Mouse (Mus musculus) liver, embryonic 14.5 days (tissue): ENCODE data around the gene Dbf4. TPM values are rescaled to one million over a fixed set of nuclear protein-coding genes. Genes with fewer than 3 reads are reported as not detected.

Source experiments
- ATAC-seq: fragments of 200-750 bp; cut with Nextera tagmentation; 2 replicates; pipeline ENCODE4 v1.8.0; 2017; ENCODE audit warnings: moderate number of reproducible peaks, mild to moderate bottlenecking, moderate library complexity; ENCODE audit not compliant: insufficient read depth
- DNase-seq, 3 experiments: peaks; one replicate each; pipeline ENCODE4 v3.0.0-alpha.2; 2012 to 2013; ENCODE audit warnings: low read depth in 3 of 3, low spot score in 3 of 3
- H3K27ac ChIP-seq: fragments of 300-500 bp; sonication (generic); 2 replicates; pipeline ENCODE4 v1.5.1; 2014; ENCODE audit warnings: moderate library complexity, mild to moderate bottlenecking, control low read depth, inconsistent platforms
- H3K27me3 ChIP-seq: fragments of 300-500 bp; sonication (generic); 2 replicates; pipeline ENCODE4 v1.6.1; 2014; ENCODE audit warnings: mild to moderate bottlenecking, low read length, moderate library complexity; ENCODE audit not compliant: control insufficient read depth, insufficient read depth
- H3K36me3 ChIP-seq: fragments of 300-500 bp; sonication (generic); replicated peaks from 2 replicates; pipeline ENCODE4 v1.6.1; 2014; ENCODE audit warnings: low read depth; ENCODE audit not compliant: control insufficient read depth, insufficient read depth
- H3K4me1 ChIP-seq, 2 experiments: fragments of 200-500 bp in 1 of 2; fragments of 300-500 bp in 1 of 2; sonication (generic) in 1 of 2; replicated peaks; 2 replicates each; pipeline ENCODE4 v1.6.1; 2012 to 2014; ENCODE audit warnings: antibody characterized with exemption in 1 of 2, inconsistent platforms in 1 of 2, low read length in 1 of 2; ENCODE audit not compliant: control insufficient read depth in 2 of 2, insufficient read depth in 2 of 2
- H3K4me2 ChIP-seq: fragments of 300-500 bp; sonication (generic); 2 replicates; pipeline ENCODE4 v1.6.1; 2014; ENCODE audit warnings: low read depth, mild to moderate bottlenecking, control low read depth, moderate library complexity
- H3K4me3 ChIP-seq, 2 experiments: fragments of 200-500 bp in 1 of 2; fragments of 300-500 bp in 1 of 2; sonication (generic) in 1 of 2; 2 replicates each; pipeline ENCODE4 v1.5.1; 2012 to 2014; ENCODE audit warnings: low read depth in 2 of 2, low read length in 2 of 2, mild to moderate bottlenecking in 2 of 2, control low read depth in 1 of 2, inconsistent platforms in 1 of 2, moderate library complexity in 1 of 2; ENCODE audit not compliant: insufficient read depth in 1 of 2
- H3K9ac ChIP-seq: fragments of 300-500 bp; sonication (generic); replicated peaks from 2 replicates; pipeline ENCODE4 v1.6.1; 2014; ENCODE audit warnings: mild to moderate bottlenecking, control low read depth, moderate library complexity
- H3K9me3 ChIP-seq: fragments of 300-500 bp; sonication (generic); 2 replicates; pipeline ENCODE4 v1.6.1; 2016; ENCODE audit warnings: low read length, mixed read lengths; ENCODE audit not compliant: control insufficient read depth
- CTCF ChIP-seq: IDR thresholded peaks from 2 replicates; pipeline ENCODE4 v1.5.1; 2016; ENCODE audit warnings: antibody characterized with exemption, low read depth, control low read depth
- EP300 ChIP-seq: IDR thresholded peaks from 2 replicates; pipeline ENCODE4 v1.6.1; 2016; ENCODE audit warnings: antibody characterized with exemption, low read depth
- WGBS: fragments of 180-500 bp; shearing (Covaris S2); extraction: QIAGEN DNeasy Blood & Tissue Kit; methylation state at CpG from one replicate; pipeline ENCODE4 v1.1.7; 2014; ENCODE audit not compliant: insufficient replicate concordance; 5-methylcytosine and 5-hydroxymethylcytosine counted together
- polyA plus RNA-seq, 2 experiments: library from polyadenylated mRNA; depleted of rRNA in 1 of 2; stranded (reverse) in 1 of 2; unstranded in 1 of 2; fragments of >200 nt; fragmentation: Nextera tagmentation in 1 of 2; extraction: Ambion mirVana in 1 of 2; gene quantifications; 2 replicates each; pipeline versions ENCODE4 v1.2.1 to v1.2.3; 2012 to 2014

The Dbf4 gene
- 13.6 and 24.8 TPM in 2 replicates for polyA plus RNA-seq (2012; rRNA removed)
- 32.9 and 34.4 TPM in 2 replicates for polyA plus RNA-seq (2014; fragmentation: Nextera tagmentation; extraction: Ambion mirVana)

DNA sequence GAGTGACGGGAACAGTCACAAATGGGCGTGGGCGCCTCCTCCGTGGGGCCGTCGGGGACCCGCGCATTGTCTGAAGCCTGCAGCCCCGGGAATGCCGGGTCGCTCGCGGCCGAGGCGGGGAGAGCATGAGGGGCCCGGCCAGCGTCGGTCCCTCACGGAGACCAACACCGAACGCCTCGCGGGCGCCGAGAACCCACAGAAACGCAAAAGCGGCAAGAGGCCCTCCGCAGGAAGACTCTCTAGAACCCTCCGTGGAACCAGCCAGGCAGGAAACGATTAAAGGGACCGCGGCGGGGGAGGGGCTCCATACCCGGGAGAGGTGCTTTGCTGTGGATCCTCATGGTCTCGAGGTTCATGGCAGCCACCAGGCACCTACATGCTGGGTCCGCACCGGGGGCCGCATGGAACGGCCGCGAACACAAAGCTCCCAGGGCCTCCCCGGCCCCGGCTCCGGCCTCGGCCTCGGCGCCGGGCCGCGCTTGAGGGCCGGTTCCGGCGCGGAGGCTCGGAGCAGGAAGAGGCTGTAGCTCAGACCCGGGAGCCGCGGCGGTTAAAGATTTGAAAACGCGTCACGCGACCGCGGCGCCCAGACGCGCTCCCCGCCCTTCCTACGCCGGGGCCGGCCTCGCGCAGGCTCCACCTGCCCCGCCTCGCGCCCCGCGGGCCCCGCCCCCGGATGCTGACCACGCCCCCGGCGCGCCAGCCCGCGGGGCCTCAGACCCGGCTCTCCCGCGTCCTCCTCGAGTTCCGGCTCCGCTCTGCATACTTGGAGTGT is at the start of gene Dbf4, which contains the start of gene Slc25a40:
TSS of gene Dbf4 (minus strand) at position 560 of the 775 bp plus-strand sequence.
TSS of gene Slc25a40 (plus strand) at position 694 of the 775 bp plus-strand sequence.
- peaks cover 23% of the 10 kb centered on the region for H3K36me3 ChIP-seq
- H3K4me1 ChIP-seq: peaks cover 6 to 15% of the 10 kb centered on the region in 2 experiments
- H3K4me3 ChIP-seq: peak within 1 kb of the TSS; percentile 81 to 94
- peak within 1 kb of the TSS; percentile 58 for H3K27ac ChIP-seq
- WGBS: under 1% methylated on average over 89 of the region's 93 CpGs
- DNase-seq (peak; percentile 76 to 85 (median 82)), ATAC-seq (peak; percentile 96)
- no peaks in the 10 kb centered on the region for H3K9me3 ChIP-seq
- H3K9ac ChIP-seq: peak within 1 kb of the TSS; percentile 95
- H3K4me2 ChIP-seq: peak within 1 kb of the TSS; percentile 84
- TF ChIP-seq CTCF (no peak), EP300 (no peak)
- no peaks in the 10 kb centered on the region for H3K27me3 ChIP-seq

DNA sequence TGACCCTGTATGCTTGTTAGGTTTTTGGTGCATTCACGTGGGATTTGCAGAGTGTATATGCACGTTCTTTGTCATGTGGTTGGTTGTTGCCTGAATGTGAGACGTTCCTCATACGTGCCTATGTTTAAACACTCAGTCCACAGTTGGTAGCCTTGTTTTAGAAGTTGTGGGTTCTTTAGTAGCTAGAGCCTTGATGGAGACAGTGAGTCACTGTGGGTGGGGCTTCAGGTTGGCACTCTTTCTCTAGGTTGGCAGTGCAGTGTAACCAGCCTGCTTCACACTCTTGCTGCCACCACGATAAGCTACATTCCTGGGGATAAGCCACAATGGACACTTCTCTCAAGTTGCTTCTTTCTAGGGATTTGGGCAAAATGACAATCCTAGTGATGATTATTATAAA is 34.0 kb upstream of the Dbf4 start:
- Histone ChIP-seq H3K4me1 (no peaks in the 10 kb centered on the region), H3K4me2 (no peak overlapping the region), H3K4me3 (no peak overlapping the region), H3K9ac (no peak overlapping the region), H3K9me3 (no peaks in the 10 kb centered on the region), H3K27ac (no peak overlapping the region), H3K27me3 (no peaks in the 10 kb centered on the region), H3K36me3 (no peaks in the 10 kb centered on the region)
- no peak for TF ChIP-seq CTCF
- TF ChIP-seq EP300: no peak
- no peak for ATAC-seq
- DNase-seq: no peak
- 81% methylated on average over 5 of the region's 5 CpGs for WGBS

DNA sequence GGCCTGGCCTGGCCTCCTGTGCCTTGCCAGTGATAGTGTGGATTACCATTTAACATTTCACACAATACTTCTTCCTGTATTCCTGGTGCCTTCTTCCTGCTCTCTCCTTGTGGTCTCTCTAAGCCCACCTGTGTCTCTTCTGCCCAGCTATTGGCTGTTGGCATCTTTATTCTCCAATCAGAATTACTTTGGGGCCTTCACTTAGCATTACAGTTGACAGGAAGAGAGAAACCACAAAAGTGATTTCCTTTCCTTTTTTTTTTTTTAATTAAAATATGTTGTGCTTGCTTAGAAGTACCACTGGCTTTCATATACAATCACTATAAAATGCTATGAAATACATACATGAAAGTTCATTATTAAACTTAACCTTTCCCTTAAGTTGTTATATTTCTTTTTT is 33.0 kb upstream of the Dbf4 start:
- Histone ChIP-seq H3K4me2 (no peak overlapping the region), H3K4me3 (no peak overlapping the region), H3K9ac (no peak overlapping the region), H3K27ac (no peak overlapping the region), H3K4me1 (no peaks in the 10 kb centered on the region), H3K36me3 (no peaks in the 10 kb centered on the region), H3K27me3 (no peaks in the 10 kb centered on the region), H3K9me3 (no peaks in the 10 kb centered on the region)
- DNase-seq (no peak), ATAC-seq (no peak)
- TF ChIP-seq CTCF: no peak
- no peak for TF ChIP-seq EP300

DNA sequence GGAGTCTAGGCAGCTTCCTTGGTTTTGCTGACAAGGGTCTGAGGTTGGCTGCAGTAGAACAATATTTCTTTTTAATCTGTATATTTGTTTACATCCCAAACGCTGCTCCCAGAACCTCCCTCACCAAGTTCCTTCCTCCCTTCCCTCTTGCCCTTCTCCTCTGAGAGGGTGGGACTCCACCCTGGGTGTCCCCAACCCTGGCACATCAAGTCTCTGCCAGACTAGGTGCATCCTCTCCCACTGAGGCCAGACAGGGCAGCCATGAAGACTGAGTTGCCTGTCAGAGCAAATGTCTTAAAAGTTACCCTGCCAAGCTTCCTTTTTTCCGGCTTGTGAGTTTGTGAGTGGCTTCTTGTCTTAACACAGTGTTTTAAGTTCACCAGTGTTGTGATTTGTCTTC is 16.6 kb upstream of the Dbf4 start:
- no peak for DNase-seq
- no peak overlapping the region for H3K4me3 ChIP-seq
- 44% methylated on average over 2 of the region's 2 CpGs for WGBS
- no peaks in the 10 kb centered on the region for H3K36me3 ChIP-seq
- TF ChIP-seq EP300 (no peak), CTCF (no peak)
- no peak overlapping the region for H3K4me2 ChIP-seq
- H3K4me1 ChIP-seq: no peaks in the 10 kb centered on the region
- no peaks in the 10 kb centered on the region for H3K27me3 ChIP-seq
- ATAC-seq: no peak
- no peaks in the 10 kb centered on the region for H3K9me3 ChIP-seq
- no peak overlapping the region for H3K9ac ChIP-seq
- no peak overlapping the region for H3K27ac ChIP-seq

DNA sequence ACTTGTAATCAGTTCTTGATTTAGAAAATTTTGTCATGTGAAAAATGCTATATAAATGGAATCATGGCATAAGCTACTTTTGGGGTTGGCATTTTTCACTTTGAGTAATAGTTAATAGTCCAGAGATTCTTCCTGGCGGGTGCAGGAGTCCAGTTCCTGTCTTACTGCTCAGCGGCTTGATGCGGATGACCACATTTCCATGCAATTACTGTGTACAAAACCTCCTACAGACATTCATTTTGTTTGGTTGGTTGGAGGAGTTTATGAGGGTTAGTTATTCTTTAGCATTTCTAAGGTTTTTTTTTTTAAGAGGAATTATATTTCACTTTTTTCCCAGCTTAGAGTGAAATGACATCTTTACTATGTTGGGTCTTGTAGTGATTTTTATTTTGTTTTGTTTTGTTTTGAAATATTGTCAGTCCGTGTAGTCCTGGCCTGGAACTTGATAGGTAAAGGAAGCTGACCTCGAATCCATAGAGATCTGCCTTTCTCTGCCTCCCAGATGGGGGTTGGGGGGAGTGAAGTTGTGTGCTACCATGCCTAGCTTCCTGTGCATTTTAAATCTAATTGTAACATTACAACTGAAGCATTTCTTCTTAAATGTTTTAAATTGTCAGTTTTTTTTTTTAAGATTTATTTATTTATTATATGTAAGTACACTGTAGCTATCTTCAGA is 15.1 kb upstream of the Dbf4 start:
- no peak overlapping the region for H3K4me3 ChIP-seq
- DNase-seq (no peak), ATAC-seq (no peak)
- TF ChIP-seq EP300: no peak
- TF ChIP-seq CTCF: no peak
- no peaks in the 10 kb centered on the region for H3K36me3 ChIP-seq
- H3K4me2 ChIP-seq: no peak overlapping the region
- H3K27ac ChIP-seq: no peak overlapping the region
- no peaks in the 10 kb centered on the region for H3K9me3 ChIP-seq
- 81% methylated on average over 5 of the region's 5 CpGs for WGBS
- H3K9ac ChIP-seq: no peak overlapping the region
- H3K27me3 ChIP-seq: no peaks in the 10 kb centered on the region
- no peaks in the 10 kb centered on the region for H3K4me1 ChIP-seq
